Mouse (Mus musculus): ENCODE results near the gene Prdm5. TPM values are rescaled to one million over a fixed set of nuclear protein-coding genes. Genes with fewer than 3 reads are reported as not detected.

Prdm5 gene
- polyA plus RNA-seq, 1 experiment = 2.3 TPM

DNA sequence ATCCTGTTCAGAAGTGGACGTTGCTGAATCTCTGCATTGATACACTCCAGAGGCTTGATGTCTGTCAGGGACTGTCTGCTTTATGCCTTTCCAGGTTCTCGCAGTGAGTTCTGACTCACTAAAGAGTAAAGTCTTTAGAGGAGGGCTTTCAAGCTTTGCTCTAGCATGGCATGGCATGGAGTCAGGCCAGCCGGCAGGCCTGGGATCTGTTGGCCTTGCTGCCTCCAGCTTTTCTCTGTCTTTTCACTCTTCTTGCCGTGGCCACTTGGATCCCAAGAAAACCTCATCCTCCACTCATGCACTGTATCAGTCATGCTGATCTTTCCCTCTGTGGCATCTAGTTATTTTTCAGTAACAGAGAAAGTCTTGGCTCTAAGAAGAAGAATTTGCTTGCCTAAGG, 87.1 kb downstream of the Prdm5 start:
- H3K4me1 ChIP-seq (ENCODE audit: control insufficient read depth, insufficient read depth, low read length) = no peaks in the 10 kb centered on the region
- H3K27ac ChIP-seq (ENCODE audit: control insufficient read depth, insufficient read depth, low read depth, low read length, poor library complexity) = no peak overlapping the region
- WGBS = 90% methylated on average over 4 of the region's 4 CpGs
- no peak overlapping the region for H3K4me3 ChIP-seq (replicated peaks; ENCODE audit: control insufficient read depth, low read depth, low read length)
- TF ChIP-seq POLR2A (IDR thresholded peaks at IDR 0.05; ENCODE audit: borderline replicate concordance, control insufficient read depth, low read depth, low read length) (no peak), CTCF (IDR thresholded peaks at IDR 0.05; ENCODE audit: control insufficient read depth, insufficient read depth, low read length) (no peak)

- Histone ChIP-seq H3K27ac (ENCODE audit: control insufficient read depth, insufficient read depth, low read depth, low read length, poor library complexity) (no peak overlapping the region), H3K4me3 (replicated peaks; ENCODE audit: control insufficient read depth, low read depth, low read length) (no peak overlapping the region), H3K4me1 (ENCODE audit: control insufficient read depth, insufficient read depth, low read length) (no peaks in the 10 kb centered on the region)
- TF ChIP-seq CTCF (IDR thresholded peaks at IDR 0.05; ENCODE audit: control insufficient read depth, insufficient read depth, low read length) (no peak), POLR2A (IDR thresholded peaks at IDR 0.05; ENCODE audit: borderline replicate concordance, control insufficient read depth, low read depth, low read length) (no peak)
- WGBS = 82% methylated on average over 6 of the region's 6 CpGs
Measured at GRCm38 (mm10) chr6:65871754-65872278, 93.0 kb downstream of the Prdm5 start.

DNA sequence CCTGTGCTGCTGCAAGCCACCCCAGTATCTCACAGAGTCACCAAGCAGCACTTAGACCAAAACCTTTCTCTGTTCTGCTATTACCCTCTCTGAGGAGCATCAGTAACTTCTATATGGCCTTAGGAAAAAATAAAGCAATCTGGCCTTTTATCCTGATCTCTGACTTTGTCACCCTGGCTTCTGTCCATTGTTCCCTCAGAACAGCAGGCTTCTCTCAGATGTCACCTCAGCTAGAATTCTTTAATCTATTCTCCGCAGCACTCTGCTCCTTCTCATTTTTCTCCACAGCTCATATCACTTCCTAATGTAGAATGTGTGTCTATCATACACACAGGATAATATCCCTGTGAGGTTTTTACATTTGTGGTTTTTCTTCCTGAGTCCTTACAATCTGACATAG, 99.5 kb downstream of the Prdm5 start:
- H3K27ac ChIP-seq (ENCODE audit: control insufficient read depth, insufficient read depth, low read depth, low read length, poor library complexity) = no peak overlapping the region
- TF ChIP-seq CTCF (IDR thresholded peaks at IDR 0.05; ENCODE audit: control insufficient read depth, insufficient read depth, low read length) (no peak), POLR2A (IDR thresholded peaks at IDR 0.05; ENCODE audit: borderline replicate concordance, control insufficient read depth, low read depth, low read length) (no peak)
- no peak overlapping the region for H3K4me3 ChIP-seq (replicated peaks; ENCODE audit: control insufficient read depth, low read depth, low read length)
- 95% methylated on average over 1 of the region's 1 CpGs for WGBS
- no peaks in the 10 kb centered on the region for H3K4me1 ChIP-seq (ENCODE audit: control insufficient read depth, insufficient read depth, low read length)

- 78% methylated on average over 1 of the region's 1 CpGs for WGBS
- Histone ChIP-seq H3K4me3 (replicated peaks; ENCODE audit: control insufficient read depth, low read depth, low read length) (no peak overlapping the region), H3K4me1 (ENCODE audit: control insufficient read depth, insufficient read depth, low read length) (no peaks in the 10 kb centered on the region; the same call in 1 of the 2 replicates), H3K27ac (ENCODE audit: control insufficient read depth, insufficient read depth, low read depth, low read length, poor library complexity) (no peak overlapping the region)
- no peak for TF ChIP-seq POLR2A (IDR thresholded peaks at IDR 0.05; ENCODE audit: borderline replicate concordance, control insufficient read depth, low read depth, low read length)
- no peak for TF ChIP-seq CTCF (IDR thresholded peaks at IDR 0.05; ENCODE audit: control insufficient read depth, insufficient read depth, low read length)
Measured at GRCm38 (mm10) chr6:65888835-65889234, 110.0 kb downstream of the Prdm5 start.

DNA sequence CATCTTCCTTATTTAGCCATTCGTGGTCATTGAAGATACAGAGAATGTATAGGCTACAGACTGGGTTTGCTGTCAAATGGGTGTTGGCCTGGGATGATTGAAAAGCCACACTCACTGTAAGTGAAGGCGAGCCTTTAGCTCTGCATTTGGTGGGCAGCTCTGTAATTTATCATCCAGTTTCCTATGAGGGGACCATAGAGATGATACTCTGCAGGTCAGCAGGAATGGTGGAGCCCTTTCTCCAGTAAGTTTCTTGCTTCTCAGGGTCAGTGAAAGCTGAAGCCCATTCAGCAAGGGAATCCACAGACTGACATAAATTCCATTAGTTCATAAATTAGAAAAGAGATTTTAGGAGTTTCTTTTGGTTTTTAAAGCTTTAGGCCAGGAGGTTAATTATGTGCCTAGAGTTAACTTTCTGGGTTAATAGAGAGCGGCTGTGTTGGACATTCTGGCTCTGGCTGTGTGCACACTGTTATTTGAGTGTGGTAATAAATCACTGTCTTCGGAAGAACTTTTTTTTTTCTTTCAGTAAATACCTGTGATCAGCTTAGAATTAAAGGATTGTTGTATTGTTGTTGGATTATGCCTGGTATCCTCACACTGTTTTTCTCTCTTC, 113.4 kb downstream of the Prdm5 start:
- TF ChIP-seq POLR2A (IDR thresholded peaks at IDR 0.05; ENCODE audit: borderline replicate concordance, control insufficient read depth, low read depth, low read length) (no peak), CTCF (IDR thresholded peaks at IDR 0.05; ENCODE audit: control insufficient read depth, insufficient read depth, low read length) (no peak)
- WGBS = 76% methylated on average over 4 of the region's 4 CpGs
- Histone ChIP-seq H3K4me3 (replicated peaks; ENCODE audit: control insufficient read depth, low read depth, low read length) (no peak overlapping the region), H3K27ac (ENCODE audit: control insufficient read depth, insufficient read depth, low read depth, low read length, poor library complexity) (no peak overlapping the region), H3K4me1 (ENCODE audit: control insufficient read depth, insufficient read depth, low read length) (no peaks in the 10 kb centered on the region; the same call in 1 of the 2 replicates)

DNA sequence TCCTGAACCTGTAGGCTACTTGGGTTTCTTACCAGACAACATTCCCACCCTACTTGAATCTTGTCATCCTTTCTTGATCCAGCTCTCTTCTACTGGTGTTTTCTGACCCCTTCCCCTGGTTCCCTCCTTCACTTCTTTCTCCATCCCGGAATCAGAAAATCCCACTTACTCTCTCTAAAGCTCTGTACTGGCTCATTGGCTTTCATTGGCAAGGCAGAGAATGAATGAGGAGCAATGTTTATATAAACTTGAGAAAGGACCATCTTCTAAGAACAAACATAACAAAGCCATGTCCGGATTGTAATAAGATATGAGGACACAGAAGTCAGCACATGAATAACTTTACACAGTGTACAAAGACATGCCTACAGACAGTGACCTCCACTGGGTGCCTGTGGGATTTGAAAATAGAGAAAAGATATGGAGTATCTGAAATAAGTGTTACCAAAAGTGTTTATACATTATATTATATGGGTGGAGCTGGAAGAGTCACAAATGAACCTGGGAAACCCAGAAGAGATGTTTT, 127.9 kb downstream of the Prdm5 start:
- 77% methylated on average over 2 of the region's 2 CpGs for whole genome bisulfite sequencing
- no peak for TF ChIP-seq POLR2A (IDR thresholded peaks at IDR 0.05; ENCODE audit: borderline replicate concordance, control insufficient read depth, low read depth, low read length)
- TF ChIP-seq CTCF (IDR thresholded peaks at IDR 0.05; ENCODE audit: control insufficient read depth, insufficient read depth, low read length) = no peak
- Histone ChIP-seq H3K4me3 (replicated peaks; ENCODE audit: control insufficient read depth, low read depth, low read length) (no peak overlapping the region), H3K4me1 (ENCODE audit: control insufficient read depth, insufficient read depth, low read length) (no peaks in the 10 kb centered on the region), H3K27ac (ENCODE audit: control insufficient read depth, insufficient read depth, low read depth, low read length, poor library complexity) (no peak overlapping the region)

GRCm38 (mm10) chr6:65915421-65915820, 136.6 kb downstream of the Prdm5 start:
- no peaks in the 10 kb centered on the region for H3K4me1 ChIP-seq (ENCODE audit: control insufficient read depth, insufficient read depth, low read length)
- 84% methylated on average over 5 of the region's 5 CpGs for WGBS
- H3K4me3 ChIP-seq (replicated peaks; ENCODE audit: control insufficient read depth, low read depth, low read length) = no peak overlapping the region
- H3K27ac ChIP-seq (ENCODE audit: control insufficient read depth, insufficient read depth, low read depth, low read length, poor library complexity) = no peak overlapping the region
- TF ChIP-seq POLR2A (IDR thresholded peaks at IDR 0.05; ENCODE audit: borderline replicate concordance, control insufficient read depth, low read depth, low read length) (no peak), CTCF (IDR thresholded peaks at IDR 0.05; ENCODE audit: control insufficient read depth, insufficient read depth, low read length) (no peak)

DNA sequence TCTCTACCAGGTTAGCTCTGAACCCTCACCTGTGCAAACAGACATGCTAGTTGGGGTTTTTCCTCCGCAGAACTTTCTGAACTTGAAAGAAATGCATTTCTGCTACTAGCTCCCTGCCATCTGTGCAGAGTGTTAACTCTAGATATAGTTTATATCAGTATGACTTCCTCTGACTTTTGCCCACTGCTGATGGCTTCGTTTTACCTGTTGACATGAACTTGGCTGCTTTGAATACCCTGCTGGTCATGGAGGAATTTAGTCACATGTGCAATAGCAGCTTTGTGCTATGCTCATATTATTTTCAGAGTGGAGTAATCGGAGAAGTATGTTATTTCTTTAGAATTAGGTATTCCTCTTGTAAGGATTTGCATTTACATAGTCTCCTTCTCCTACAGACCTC, 142.9 kb downstream of the Prdm5 start:
- 49% methylated on average over 3 of the region's 3 CpGs for WGBS
- H3K27ac ChIP-seq (ENCODE audit: control insufficient read depth, insufficient read depth, low read depth, low read length, poor library complexity) = no peak overlapping the region
- TF ChIP-seq POLR2A (IDR thresholded peaks at IDR 0.05; ENCODE audit: borderline replicate concordance, control insufficient read depth, low read depth, low read length) (no peak), CTCF (IDR thresholded peaks at IDR 0.05; ENCODE audit: control insufficient read depth, insufficient read depth, low read length) (no peak)
- H3K4me3 ChIP-seq (replicated peaks; ENCODE audit: control insufficient read depth, low read depth, low read length) = no peak overlapping the region
- no peaks in the 10 kb centered on the region for H3K4me1 ChIP-seq (ENCODE audit: control insufficient read depth, insufficient read depth, low read length)

Data from bone marrow, adult 2 months (tissue).